Mouse (Mus musculus): ENCODE data around the gene Nsl1. TPM values are rescaled to one million over a fixed set of nuclear protein-coding genes. Genes with fewer than 3 reads are reported as not detected.

Nsl1 gene
- polyA plus RNA-seq, 1 experiment, result 4.4 TPM

GRCm38 (mm10) chr1:191068377-191068776 is 5.6 kb downstream of the Nsl1 start:
- H3K27me3 ChIP-seq (ENCODE audit: control insufficient read depth, insufficient read depth, insufficient read length), result no peaks in the 10 kb centered on the region
- peaks cover 27% of the 10 kb centered on the region for H3K79me2 ChIP-seq (ENCODE audit: control insufficient read depth, insufficient read depth)
- H3ac ChIP-seq (ENCODE audit: control insufficient read depth, insufficient read length), result no peak overlapping the region
- no peak overlapping the region for H3K4me2 ChIP-seq (ENCODE audit: low read depth)
- TF ChIP-seq E2F4 (IDR thresholded peaks at IDR 0.05; ENCODE audit: insufficient read depth), result no peak
- no peak for TF ChIP-seq REST (IDR thresholded peaks at IDR 0.05; ENCODE audit: insufficient read depth, insufficient read length)
- no peak for TF ChIP-seq TCF12 (IDR thresholded peaks at IDR 0.05; ENCODE audit: insufficient read depth, poor library complexity, severe bottlenecking)
- TF ChIP-seq SRF (IDR thresholded peaks at IDR 0.05; ENCODE audit: control insufficient read depth, insufficient read length, low read depth), result no peak
- TF ChIP-seq MAX (IDR thresholded peaks at IDR 0.05; ENCODE audit: low read depth), result no peak
- no peak for TF ChIP-seq USF1 (IDR thresholded peaks at IDR 0.05; ENCODE audit: low read depth)
- TF ChIP-seq POLR2A (IDR thresholded peaks at IDR 0.05; ENCODE audit: insufficient read length, low read depth), result no peak
- no peak for TF ChIP-seq TCF3 (IDR thresholded peaks at IDR 0.05; ENCODE audit: insufficient read length, low read depth)
- H3K36me3 ChIP-seq (ENCODE audit: control insufficient read depth, insufficient read depth), result peaks cover 13% of the 10 kb centered on the region
- no peak overlapping the region for H3K4me3 ChIP-seq

- no peak for TF ChIP-seq REST (IDR thresholded peaks at IDR 0.05; ENCODE audit: insufficient read depth, insufficient read length)
- no peak for TF ChIP-seq TCF12 (IDR thresholded peaks at IDR 0.05; ENCODE audit: insufficient read depth, poor library complexity, severe bottlenecking)
- TF ChIP-seq TCF3 (IDR thresholded peaks at IDR 0.05; ENCODE audit: insufficient read length, low read depth), result no peak
- no peak for TF ChIP-seq E2F4 (IDR thresholded peaks at IDR 0.05; ENCODE audit: insufficient read depth)
- no peak for TF ChIP-seq USF1 (IDR thresholded peaks at IDR 0.05; ENCODE audit: low read depth)
- no peak for TF ChIP-seq POLR2A (IDR thresholded peaks at IDR 0.05; ENCODE audit: insufficient read length, low read depth)
- TF ChIP-seq POLR2AphosphoS2 (IDR thresholded peaks at IDR 0.05; ENCODE audit: insufficient read length, low read depth), result no peak
- no peak for TF ChIP-seq CEBPB (IDR thresholded peaks at IDR 0.05; ENCODE audit: insufficient read depth, poor library complexity, severe bottlenecking)
- TF ChIP-seq MYOD1 (IDR thresholded peaks at IDR 0.05; ENCODE audit: control insufficient read depth in 1 of 3, insufficient read length in 2 of 3, low read depth in 2 of 3), result no peak
- Histone ChIP-seq H3ac (ENCODE audit: control insufficient read depth, insufficient read length) (no peak overlapping the region), H3K4me3 (no peak overlapping the region), H3K4me2 (ENCODE audit: low read depth) (no peak overlapping the region), H3K79me2 (ENCODE audit: control insufficient read depth, insufficient read depth) (peaks cover 9% of the 10 kb centered on the region), H3K27me3 (ENCODE audit: control insufficient read depth, insufficient read depth, insufficient read length) (no peaks in the 10 kb centered on the region), H3K36me3 (ENCODE audit: control insufficient read depth, insufficient read depth) (peaks cover 13% of the 10 kb centered on the region)
Observed at GRCm38 (mm10) chr1:191070259-191070658, 7.4 kb downstream of the Nsl1 start.

- Histone ChIP-seq H3K79me2 (ENCODE audit: control insufficient read depth, insufficient read depth) (peaks cover 6% of the 10 kb centered on the region), H3ac (ENCODE audit: control insufficient read depth, insufficient read length) (no peak overlapping the region), H3K27me3 (ENCODE audit: control insufficient read depth, insufficient read depth, insufficient read length) (no peaks in the 10 kb centered on the region), H3K4me2 (ENCODE audit: low read depth) (no peak overlapping the region), H3K36me3 (ENCODE audit: control insufficient read depth, insufficient read depth) (peaks cover 13% of the 10 kb centered on the region), H3K4me3 (no peak overlapping the region)
- no peak for TF ChIP-seq TCF12 (IDR thresholded peaks at IDR 0.05; ENCODE audit: insufficient read depth, poor library complexity, severe bottlenecking)
- TF ChIP-seq TCF3 (IDR thresholded peaks at IDR 0.05; ENCODE audit: insufficient read length, low read depth), result no peak
- no peak for TF ChIP-seq CEBPB (IDR thresholded peaks at IDR 0.05; ENCODE audit: insufficient read depth, poor library complexity, severe bottlenecking)
- TF ChIP-seq MAX (IDR thresholded peaks at IDR 0.05; ENCODE audit: low read depth), result no peak
- TF ChIP-seq E2F4 (IDR thresholded peaks at IDR 0.05; ENCODE audit: insufficient read depth), result no peak
- no peak for TF ChIP-seq USF1 (IDR thresholded peaks at IDR 0.05; ENCODE audit: low read depth)
- no peak for TF ChIP-seq SRF (IDR thresholded peaks at IDR 0.05; ENCODE audit: control insufficient read depth, insufficient read length, low read depth)
- no peak for TF ChIP-seq MYOG (IDR thresholded peaks at IDR 0.05; ENCODE audit: control insufficient read depth in 1 of 3, insufficient read depth in 1 of 3, insufficient read length in 2 of 3, low read depth in 2 of 3)
- TF ChIP-seq REST (IDR thresholded peaks at IDR 0.05; ENCODE audit: insufficient read depth, insufficient read length), result no peak
- TF ChIP-seq POLR2A (IDR thresholded peaks at IDR 0.05; ENCODE audit: insufficient read length, low read depth), result no peak
- no peak for TF ChIP-seq POLR2AphosphoS2 (IDR thresholded peaks at IDR 0.05; ENCODE audit: insufficient read length, low read depth)
- TF ChIP-seq MYOD1 (IDR thresholded peaks at IDR 0.05; ENCODE audit: control insufficient read depth in 1 of 3, insufficient read length in 2 of 3, low read depth in 2 of 3), result no peak
Observed at GRCm38 (mm10) chr1:191071613-191072012, 8.8 kb downstream of the Nsl1 start.

- H3K4me3 ChIP-seq, result no peak overlapping the region
- TF ChIP-seq SRF (IDR thresholded peaks at IDR 0.05; ENCODE audit: control insufficient read depth, insufficient read length, low read depth) (no peak), TCF3 (IDR thresholded peaks at IDR 0.05; ENCODE audit: insufficient read length, low read depth) (no peak), MYOD1 (IDR thresholded peaks at IDR 0.05; ENCODE audit: control insufficient read depth in 1 of 3, insufficient read length in 2 of 3, low read depth in 2 of 3) (no peak), E2F4 (IDR thresholded peaks at IDR 0.05; ENCODE audit: insufficient read depth) (no peak), POLR2AphosphoS2 (IDR thresholded peaks at IDR 0.05; ENCODE audit: insufficient read length, low read depth) (no peak), CEBPB (IDR thresholded peaks at IDR 0.05; ENCODE audit: insufficient read depth, poor library complexity, severe bottlenecking) (no peak), MYOG (IDR thresholded peaks at IDR 0.05; ENCODE audit: control insufficient read depth in 1 of 3, insufficient read depth in 1 of 3, insufficient read length in 2 of 3, low read depth in 2 of 3) (no peak), REST (IDR thresholded peaks at IDR 0.05; ENCODE audit: insufficient read depth, insufficient read length) (no peak), POLR2A (IDR thresholded peaks at IDR 0.05; ENCODE audit: insufficient read length, low read depth) (no peak), TCF12 (IDR thresholded peaks at IDR 0.05; ENCODE audit: insufficient read depth, poor library complexity, severe bottlenecking) (no peak), MAX (IDR thresholded peaks at IDR 0.05; ENCODE audit: low read depth) (no peak), USF1 (IDR thresholded peaks at IDR 0.05; ENCODE audit: low read depth) (no peak)
- H3ac ChIP-seq (ENCODE audit: control insufficient read depth, insufficient read length), result no peak overlapping the region
- no peak overlapping the region for H3K4me2 ChIP-seq (ENCODE audit: low read depth)
- no peaks in the 10 kb centered on the region for H3K27me3 ChIP-seq (ENCODE audit: control insufficient read depth, insufficient read depth, insufficient read length)
- H3K79me2 ChIP-seq (ENCODE audit: control insufficient read depth, insufficient read depth), result peaks cover 4% of the 10 kb centered on the region
- H3K36me3 ChIP-seq (ENCODE audit: control insufficient read depth, insufficient read depth), result peaks cover 15% of the 10 kb centered on the region
Observed at GRCm38 (mm10) chr1:191072329-191072913, 9.6 kb downstream of the Nsl1 start.

Data from myocyte (in vitro differentiated cells).